Mouse (Mus musculus) cerebellum, adult 2 months (tissue): Measurements from ENCODE around the gene Ntm.

ENCODE experiments used
- CTCF ChIP-seq: fragments of 200-500 bp; IDR thresholded peaks from 2 replicates; pipeline ENCODE4 v1.5.1; 2011; ENCODE audit warnings: low read depth, mild to moderate bottlenecking, control low read depth, low read length, moderate library complexity, borderline replicate concordance; ENCODE audit not compliant: insufficient read depth
- POLR2A ChIP-seq: fragments of 200-500 bp; IDR thresholded peaks from 2 replicates; pipeline ENCODE4 v1.6.1; 2011; ENCODE audit warnings: low read length, control low read depth, borderline replicate concordance; ENCODE audit not compliant: insufficient read depth

- TF ChIP-seq POLR2A (no peak), CTCF (no peak)
These were observed 575.8 kb downstream of the Ntm start for GRCm38 (mm10) chr9:29387136-29387535.
